Mouse (Mus musculus): Measurements from ENCODE around the gene Cbx8.

The Cbx8 gene

DNA sequence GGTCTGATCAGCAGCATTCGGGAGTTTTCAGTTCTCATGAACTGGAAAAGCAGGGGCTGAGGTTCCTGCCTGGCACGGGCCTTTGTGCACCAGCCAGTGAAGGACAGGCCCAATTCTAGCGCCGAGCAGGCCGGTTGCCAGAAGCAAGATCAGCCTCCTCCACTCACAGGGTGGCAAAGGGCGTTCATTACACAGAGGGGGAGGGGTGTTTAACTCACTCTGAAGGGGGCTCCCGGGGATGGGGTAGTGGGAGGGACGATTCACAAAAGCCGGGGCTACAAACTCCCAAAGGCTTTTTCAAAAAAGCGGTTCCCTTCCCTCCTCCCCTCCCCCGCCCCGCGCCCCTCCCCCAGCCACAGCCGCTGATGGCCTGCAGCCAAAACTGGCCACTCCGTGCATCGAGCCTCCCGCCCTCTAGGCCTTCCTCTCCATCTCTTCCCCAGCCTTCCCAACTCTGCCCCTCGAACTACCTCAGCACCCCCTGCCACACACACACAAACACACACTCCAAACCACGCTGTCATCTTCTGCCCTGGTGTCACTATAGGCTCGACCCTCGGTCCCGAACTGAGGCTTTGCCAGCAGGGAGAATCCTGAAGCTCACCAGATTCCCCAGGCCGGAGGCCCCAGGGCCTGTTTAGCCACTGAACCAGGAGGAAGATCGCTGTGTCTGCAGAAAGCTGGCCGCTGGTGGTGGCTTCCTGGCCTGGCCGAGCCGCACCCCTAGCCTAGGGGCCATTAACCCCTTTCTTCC, 38.1 kb upstream of the Cbx8 start:
- peak; percentile 59 for DNase-seq

DNA sequence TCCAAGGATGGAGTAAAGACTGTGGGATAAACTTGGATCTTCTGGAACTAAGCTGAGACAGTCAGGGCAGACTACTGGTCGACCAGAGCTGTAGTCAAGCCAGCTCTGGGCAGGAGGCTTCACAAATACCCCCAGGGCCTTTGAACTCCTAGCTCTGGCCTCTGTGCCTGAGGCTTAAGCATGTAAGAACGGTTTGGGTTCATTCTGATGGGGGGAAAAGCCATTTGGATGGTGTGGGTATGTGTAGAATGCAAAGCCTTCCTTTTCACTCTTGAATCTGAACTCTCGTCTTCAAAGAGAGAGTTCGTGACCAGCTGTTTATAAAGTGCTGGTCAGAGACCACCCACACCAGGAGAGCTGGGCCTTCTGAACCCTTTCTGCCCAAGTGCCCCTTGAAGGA, 37.0 kb upstream of the Cbx8 start:
- no peak for DNase-seq

GRCm38 (mm10) chr11:119075805-119076204, 35.0 kb upstream of the Cbx8 start:
- no peak for DNase-seq

GRCm38 (mm10) chr11:119073876-119074433, 33.2 kb upstream of the Cbx8 start:
- no peak for DNase-seq

DNA sequence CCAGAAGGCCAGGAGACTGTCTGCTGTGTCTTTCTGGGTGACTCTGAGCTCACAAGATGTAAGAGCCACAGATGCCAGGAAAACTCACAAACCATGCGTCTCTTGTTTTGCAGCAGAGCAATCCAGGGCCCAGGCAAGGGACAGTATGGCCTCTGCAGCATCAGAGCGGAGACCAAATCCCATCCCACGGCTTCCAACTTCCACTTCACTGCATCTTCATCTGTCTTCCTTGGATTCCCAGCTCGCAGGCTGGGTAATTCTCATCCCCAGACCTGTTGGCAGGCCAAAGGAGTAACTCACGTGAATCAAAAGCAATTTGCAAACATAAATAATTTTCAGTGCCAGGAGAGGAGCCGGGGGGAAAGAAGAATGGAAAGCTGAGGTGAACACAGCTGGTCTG, 32.2 kb upstream of the Cbx8 start:
- DNase-seq, result no peak

DNA sequence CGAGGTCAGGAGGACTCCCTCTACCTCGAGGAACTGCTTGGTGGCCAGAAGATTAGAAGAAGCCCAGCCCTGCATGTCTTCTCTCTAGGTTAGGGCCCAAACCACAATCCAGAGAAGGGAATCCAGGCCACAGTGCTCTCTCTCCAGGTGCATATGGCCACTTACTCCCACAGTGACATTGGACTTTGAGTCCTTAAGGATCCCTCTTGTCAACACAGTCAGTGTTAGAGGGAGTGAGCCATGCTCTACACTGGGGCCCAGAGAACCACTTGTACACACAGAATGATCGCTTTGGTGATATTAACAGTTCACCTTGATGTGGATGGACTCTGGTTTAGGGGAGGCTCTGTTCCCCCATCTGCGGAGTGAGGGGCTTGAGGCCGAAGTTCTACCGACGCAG, 31.5 kb upstream of the Cbx8 start:
- no peak for DNase-seq

DNA sequence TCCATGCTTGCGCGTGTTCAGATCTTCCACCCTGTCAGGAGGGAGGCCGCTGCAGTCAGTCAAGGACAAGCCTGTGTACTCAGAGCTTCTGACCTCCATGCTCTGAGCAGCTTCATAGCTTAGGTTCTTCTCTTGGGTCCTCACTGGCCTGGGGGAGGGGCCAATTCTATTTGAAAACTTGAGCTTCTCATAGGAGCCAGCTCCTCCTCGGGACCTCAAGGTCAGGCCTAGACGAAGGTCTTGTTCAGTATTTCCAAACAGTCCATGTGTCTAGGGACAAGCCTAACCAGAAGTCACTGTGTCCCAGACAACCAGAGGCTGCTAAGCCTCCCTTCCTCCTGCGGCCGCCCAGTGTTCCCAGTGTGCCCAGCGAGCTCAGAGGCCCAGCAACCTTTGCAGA, 26.1 kb upstream of the Cbx8 start:
- DNase-seq, result no peak

DNA sequence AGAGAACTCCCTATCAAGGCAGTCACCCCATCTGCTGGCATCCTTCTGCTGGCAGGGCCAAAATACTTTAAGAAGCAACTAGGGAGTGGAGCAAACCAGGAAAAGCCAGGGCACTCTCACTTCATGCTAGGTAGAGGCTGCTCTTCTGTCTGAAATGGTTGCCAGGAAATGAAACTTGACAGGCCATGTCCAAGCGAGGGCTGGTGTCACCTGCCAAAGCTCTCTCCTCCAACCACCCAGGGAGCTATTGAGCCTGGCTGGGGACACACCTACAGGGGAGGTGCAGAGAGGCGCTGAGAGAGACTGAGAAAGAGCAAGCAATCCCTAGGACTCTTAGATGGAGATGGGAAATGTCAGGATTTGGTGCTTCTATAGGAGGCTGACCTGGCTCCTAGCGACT, 18.5 kb upstream of the Cbx8 start:
- DNase-seq, result no peak

- DNase-seq, result peak; percentile 66
Measured at GRCm38 (mm10) chr11:119058041-119058995, 17.5 kb upstream of the Cbx8 start.

DNA sequence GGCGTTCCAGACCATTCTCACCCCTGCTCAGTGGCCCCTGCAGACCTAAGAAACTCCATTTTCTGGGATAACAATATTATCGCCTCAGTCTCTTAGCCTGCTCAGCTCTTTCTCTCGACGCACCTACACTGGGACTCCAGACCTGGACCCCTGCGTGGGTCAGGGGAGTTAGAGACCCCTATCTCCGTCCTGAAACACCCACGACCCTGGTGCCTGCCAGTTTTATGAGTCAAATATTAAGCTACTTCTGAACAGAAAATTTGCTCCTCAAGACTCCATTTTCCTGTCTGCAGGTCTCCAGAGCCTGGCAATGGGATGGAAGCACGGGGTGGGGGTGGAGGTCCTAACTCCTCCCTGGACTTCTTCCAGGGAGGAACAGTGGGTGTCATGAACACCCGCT, 16.5 kb upstream of the Cbx8 start:
- no peak for DNase-seq

DNA sequence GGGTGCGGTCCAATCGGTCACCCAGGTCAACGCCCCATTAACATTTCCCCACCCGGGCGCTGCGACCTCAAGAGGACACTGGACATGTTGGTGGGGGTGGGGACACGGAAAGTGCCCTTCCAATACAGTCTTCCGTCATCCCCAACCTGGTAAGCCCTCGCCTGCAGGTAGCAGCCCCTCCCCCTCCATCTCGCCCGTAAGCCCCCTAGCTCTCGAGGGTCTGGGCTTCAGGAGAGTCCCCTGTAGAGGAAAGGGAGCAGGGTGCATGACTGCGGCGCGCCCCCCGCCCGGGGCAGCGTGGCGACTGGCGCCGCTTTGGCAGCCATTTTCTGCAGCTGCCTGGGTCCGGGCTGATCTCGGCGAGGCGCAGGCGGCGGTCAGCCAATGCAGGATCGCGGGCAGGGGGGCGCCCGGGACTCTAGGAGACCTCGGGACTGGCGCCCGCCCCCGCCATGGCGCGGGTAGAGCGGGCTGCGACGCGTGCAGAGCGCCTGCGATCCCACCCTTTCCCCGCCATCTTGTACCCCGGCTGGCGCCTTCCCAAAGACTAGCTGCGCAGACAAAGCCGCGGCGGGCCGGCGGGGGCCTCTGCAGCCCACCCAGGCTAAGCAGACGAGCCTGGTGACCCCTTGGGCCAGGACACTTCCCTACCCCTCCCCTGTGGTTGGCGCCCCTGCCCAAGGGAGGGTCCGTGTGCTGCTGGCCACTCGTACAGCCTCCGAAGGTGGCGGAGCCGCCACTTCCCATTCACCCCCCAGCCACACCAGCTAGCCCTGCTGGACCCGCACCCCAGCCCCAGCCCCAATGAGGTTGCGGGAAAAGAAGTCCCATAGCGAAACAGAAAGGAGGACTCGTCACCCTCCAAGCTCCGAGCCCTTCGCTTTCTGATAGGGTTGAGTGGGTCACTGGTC, 15.8 kb upstream of the Cbx8 start:
- DNase-seq, result peak; percentile 76

DNA sequence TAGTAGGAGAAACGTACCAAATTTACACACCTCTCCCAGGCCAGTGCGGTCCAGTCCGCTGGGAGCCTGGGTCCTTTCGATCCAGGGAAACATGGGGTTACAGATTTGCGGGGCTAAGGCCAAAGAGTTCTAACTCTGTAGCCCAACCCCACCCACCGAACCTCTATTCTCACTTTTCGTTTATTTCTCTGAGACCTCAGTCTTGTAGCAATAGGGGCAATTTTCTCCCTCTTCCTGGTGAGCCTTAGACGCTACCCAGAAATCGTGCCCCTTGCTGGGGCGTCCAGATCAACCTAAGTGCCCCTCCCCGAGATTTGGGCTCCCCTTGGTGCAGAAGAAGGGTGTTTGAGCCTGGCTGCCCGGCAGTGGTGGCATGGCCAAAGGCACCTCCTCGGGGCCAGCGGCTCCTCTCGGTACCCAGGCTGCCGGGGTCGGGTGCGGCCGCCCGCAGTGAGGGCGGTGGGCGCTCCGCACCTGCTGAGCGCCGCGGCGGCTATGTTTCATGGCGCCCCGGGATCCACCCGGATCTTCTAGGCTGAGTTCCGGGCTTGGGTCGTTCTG, 14.9 kb upstream of the Cbx8 start:
- DNase-seq, result no peak

DNA sequence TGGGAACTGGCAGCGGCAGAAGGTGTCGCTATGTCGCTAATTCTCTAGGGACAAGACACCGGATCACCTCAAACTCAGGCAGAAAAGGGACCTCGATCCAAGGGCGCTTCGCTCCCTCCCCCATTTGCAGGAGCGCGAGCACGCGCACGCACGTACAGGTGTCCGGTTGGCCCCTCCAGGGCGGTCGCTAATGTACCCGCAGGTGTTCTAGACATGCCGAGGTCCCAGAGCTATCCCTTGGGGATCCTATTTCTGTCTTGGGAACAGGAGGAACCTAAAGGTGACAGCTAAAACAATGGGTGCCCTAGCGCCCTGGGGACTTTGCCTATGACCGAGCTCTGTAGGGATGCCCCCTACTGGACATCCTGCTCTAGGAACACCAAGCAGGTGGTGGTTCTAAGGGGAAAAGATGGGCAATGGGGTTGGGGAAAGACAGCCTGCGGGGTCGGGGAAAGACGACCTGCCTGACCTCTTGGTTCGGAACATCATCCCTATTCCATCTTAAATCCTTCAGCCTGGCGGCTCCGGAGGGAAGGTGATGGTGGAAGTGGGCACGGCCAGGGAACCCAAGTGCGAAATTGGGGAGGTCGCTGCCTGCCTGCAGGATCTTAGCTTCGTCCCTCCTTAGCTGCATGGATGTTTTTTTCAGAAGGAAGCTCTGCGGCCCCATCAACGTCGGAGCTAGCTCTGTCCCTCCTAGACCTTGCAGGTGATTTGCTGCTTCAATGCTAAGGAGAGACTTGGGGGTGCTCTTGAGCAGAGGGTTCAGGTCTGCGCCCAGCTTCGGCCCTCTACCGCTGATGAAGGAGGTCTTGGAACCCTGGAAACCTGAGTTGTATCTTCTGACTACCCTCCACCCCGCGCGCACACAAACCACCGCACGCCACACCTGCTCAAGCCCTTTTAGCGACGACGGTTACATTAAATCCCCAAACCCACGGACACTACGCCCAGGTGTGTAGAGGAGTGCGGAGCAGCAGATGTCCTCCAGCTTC, 13.9 kb upstream of the Cbx8 start:
- peak; percentile 69 for DNase-seq

DNA sequence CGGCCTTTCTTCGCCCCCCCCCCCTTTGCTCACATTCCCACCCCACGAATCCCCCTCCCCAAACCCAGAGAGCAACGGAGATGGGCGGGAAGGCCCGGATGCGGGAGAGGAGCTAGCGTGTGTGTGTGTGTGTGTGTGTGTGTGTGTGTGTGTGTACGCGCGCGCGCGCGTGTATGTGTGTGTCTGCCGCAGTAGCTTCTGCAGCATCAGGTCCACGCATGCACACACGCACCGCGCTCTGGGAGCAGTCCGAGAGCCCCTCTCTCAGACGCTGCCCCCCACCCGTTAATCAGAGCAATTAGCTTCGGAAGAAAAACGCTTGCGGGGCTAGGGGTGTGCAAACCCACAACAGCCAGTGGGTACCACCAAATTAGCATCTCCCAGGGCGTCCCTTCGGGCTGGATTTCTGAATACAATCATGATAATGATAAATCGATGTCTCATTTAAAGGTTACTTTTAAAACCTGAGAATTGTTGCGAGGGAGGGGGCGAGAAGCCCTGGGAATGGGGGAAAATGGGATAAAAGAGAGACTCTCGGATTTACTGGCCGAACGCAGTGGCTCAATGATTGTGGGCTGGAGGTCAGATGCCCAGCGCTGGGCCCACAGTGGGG, 13.1 kb upstream of the Cbx8 start:
- peak; percentile 71 for DNase-seq

GRCm38 (mm10) chr11:119053257-119053670, 12.5 kb upstream of the Cbx8 start:
- peak; percentile 97 for DNase-seq

- peak; percentile 75 for DNase-seq
Measured at GRCm38 (mm10) chr11:119052661-119053256, 12.0 kb upstream of the Cbx8 start.

DNA sequence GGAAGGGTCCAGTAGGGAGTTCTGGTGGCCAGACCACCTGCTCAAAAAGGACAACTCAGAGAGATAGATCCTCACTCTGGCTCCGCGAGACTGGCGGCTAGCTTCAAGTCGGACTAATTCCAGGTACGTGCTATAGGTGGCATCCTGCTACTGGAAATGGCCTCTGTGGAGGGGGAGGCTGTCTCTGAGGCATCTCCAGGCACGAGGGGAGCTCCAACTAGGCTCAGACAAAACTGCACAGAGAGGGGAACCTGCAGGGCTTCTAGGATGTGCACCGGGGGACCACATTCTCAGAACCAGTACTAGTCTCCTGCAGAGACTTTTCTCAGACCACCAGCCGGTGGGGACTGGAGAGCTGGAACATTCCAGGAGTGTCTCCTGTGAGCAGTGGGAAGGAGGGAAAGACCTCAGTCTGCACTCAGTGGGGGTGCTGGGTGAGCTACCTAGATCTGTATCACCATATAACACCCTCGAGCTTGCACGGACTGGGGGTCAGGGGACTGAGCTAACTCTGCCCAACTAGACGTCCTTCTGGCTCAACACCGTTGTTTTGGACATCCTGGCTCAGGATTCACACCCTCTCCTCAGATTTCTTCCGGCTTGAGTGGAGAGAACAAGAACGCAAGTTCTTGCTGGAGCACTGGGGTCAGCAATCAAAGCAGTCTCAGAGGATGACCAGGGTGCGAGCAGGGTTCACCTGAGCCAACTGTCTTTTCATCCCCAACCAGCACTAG, 11.3 kb upstream of the Cbx8 start:
- DNase-seq, result peak; percentile 75

- DNase-seq, result no peak
Measured at GRCm38 (mm10) chr11:119051426-119051825, 10.7 kb upstream of the Cbx8 start.

DNA sequence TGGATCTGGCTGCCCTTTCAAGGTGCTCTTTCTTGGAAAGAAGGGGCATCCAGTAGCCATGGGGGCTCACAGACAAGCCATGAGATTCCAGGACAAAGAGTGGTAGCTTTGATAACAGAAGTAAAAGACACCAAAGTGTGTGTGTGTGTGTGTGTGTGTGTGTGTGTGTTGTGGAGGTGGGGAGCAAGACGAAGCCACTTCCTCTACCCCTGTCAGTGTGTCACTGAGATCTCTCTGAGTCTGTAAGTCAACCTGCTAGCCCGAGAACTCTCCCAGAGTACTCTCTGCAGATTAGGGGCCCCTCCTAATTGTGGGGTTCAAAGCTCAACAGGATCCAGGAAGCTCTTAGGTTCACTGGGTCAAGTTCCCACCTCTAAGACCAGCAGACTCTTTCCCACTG, 9.6 kb upstream of the Cbx8 start:
- DNase-seq, result no peak

Measured in embryo, embryonic 11 days (tissue).